In genomic region chr7:142474799-142475198, GRCm38 (mm10) we compare ENCODE assay signal across 11 mouse cellular contexts. TPM values are rescaled to one million over a fixed set of nuclear protein-coding genes. Genes with fewer than 3 reads are reported as not detected.
DNase-seq lines count a peak whose midpoint lies in the region; ATAC-seq and TF ChIP-seq lines count a peak whose summit lies in the region.
"Had no signal": no experiment of that assay in that cellular context is flagged by ENCODE, and none has a peak within 500 bp of the region (broad histone marks: within the 10 kb centered on the region; RNA-seq: fewer than 3 reads in every experiment).

No protein-coding gene starts in this region.

- no peaks in the 10 kb centered on the region for H3K9me3 ChIP-seq in intestine, postnatal 0 days (ENCODE audit: control insufficient read depth)
- H3K9me3 ChIP-seq in stomach, postnatal 0 days (ENCODE audit: control insufficient read depth, low read length) = no peaks in the 10 kb centered on the region
- no peaks in the 10 kb centered on the region for H3K9me3 ChIP-seq in neural tube, embryonic 15.5 days (replicated peaks)
- H3K9me3 ChIP-seq in hindbrain, embryonic 16.5 days (ENCODE audit: control insufficient read depth, low read length) = no peaks in the 10 kb centered on the region
- H3K9me3 ChIP-seq: liver, embryonic 13.5 days; neural tube, embryonic 13.5 days had no signal

- peak overlapping the region; percentile 51 for H3K9ac ChIP-seq in heart, adult 2 months (ENCODE audit: low read depth, low read length)
- H3K9ac ChIP-seq in intestine, postnatal 0 days (ENCODE audit: low read depth, low read length) = peak overlapping the region; percentile 54
- H3K9ac ChIP-seq in stomach, postnatal 0 days (ENCODE audit: low read length) = peak overlapping the region; percentile 82
- no peak overlapping the region for H3K9ac ChIP-seq in neural tube, embryonic 15.5 days (replicated peaks)
- no peak overlapping the region for H3K9ac ChIP-seq in hindbrain, embryonic 16.5 days (ENCODE audit: low read depth, low read length)
- H3K9ac ChIP-seq: liver, embryonic 13.5 days; neural tube, embryonic 13.5 days had no signal

- peak overlapping the region; percentile 55 for H3K4me2 ChIP-seq in intestine, postnatal 0 days (replicated peaks; ENCODE audit: low read depth)
- peak overlapping the region; percentile 60 for H3K4me2 ChIP-seq in stomach, postnatal 0 days (replicated peaks; ENCODE audit: low read depth)
- no peak overlapping the region for H3K4me2 ChIP-seq in neural tube, embryonic 15.5 days
- H3K4me2 ChIP-seq in hindbrain, embryonic 16.5 days (ENCODE audit: low read length) = no peak overlapping the region
- H3K4me2 ChIP-seq: liver, embryonic 13.5 days; neural tube, embryonic 13.5 days had no signal

- intact Hi-C loops in heart, adult 2 months (cut with DNase I) = loop anchor here (5.0 kb wide), 1 partner anchor 32 kb away; the partner anchor contains the start of gene Tnni2

- peak overlapping the region; percentile 80 for H3K27ac ChIP-seq in heart, adult 2 months
- H3K27ac ChIP-seq in intestine, postnatal 0 days (ENCODE audit: low read depth, low read length) = peak overlapping the region; percentile 78; the same call in 1 of the 2 replicates
- peak overlapping the region; percentile 97 for H3K27ac ChIP-seq in stomach, postnatal 0 days (replicated peaks)
- H3K27ac ChIP-seq in neural tube, embryonic 15.5 days (replicated peaks) = no peak overlapping the region
- no peak overlapping the region for H3K27ac ChIP-seq in hindbrain, embryonic 16.5 days (ENCODE audit: low read depth, low read length)
- H3K27ac ChIP-seq: liver, embryonic 13.5 days; neural tube, embryonic 13.5 days had no signal

- WGBS in lung, adult 2 months = 68% methylated on average over 14 of the region's 14 CpGs
- 67% methylated on average over 14 of the region's 14 CpGs for WGBS in heart, adult 2 months
- 61% methylated on average over 13 of the region's 14 CpGs for WGBS in intestine, postnatal 0 days
- 31% methylated on average over 13 of the region's 14 CpGs for WGBS in stomach, postnatal 0 days
- 88% methylated on average over 14 of the region's 14 CpGs for WGBS in neural tube, embryonic 15.5 days
- WGBS in hindbrain, embryonic 16.5 days = 74% methylated on average over 14 of the region's 14 CpGs

- H3K4me1 ChIP-seq in lung, adult 2 months (ENCODE audit: control insufficient read depth, insufficient read depth, low read length) = 0 out of 2 replicates have a peak, but pooled peaks cover 4% of the 10 kb centered on the region
- H3K4me1 ChIP-seq in heart, adult 2 months (ENCODE audit: control insufficient read depth, insufficient read depth, low read length) = peaks cover 23% of the 10 kb centered on the region
- H3K4me1 ChIP-seq in intestine, postnatal 0 days (replicated peaks; ENCODE audit: control insufficient read depth, insufficient read depth, low read length) = no peaks in the 10 kb centered on the region
- peaks cover 8% of the 10 kb centered on the region for H3K4me1 ChIP-seq in stomach, postnatal 0 days (replicated peaks; ENCODE audit: control insufficient read depth, insufficient read depth)
- H3K4me1 ChIP-seq in neural tube, embryonic 15.5 days = peaks cover 15% of the 10 kb centered on the region; the same call in 1 of the 2 replicates
- peaks cover 3% of the 10 kb centered on the region; the same call in 1 of the 2 replicates for H3K4me1 ChIP-seq in hindbrain, embryonic 16.5 days (ENCODE audit: control insufficient read depth, insufficient read depth, low read depth, low read length)
- H3K4me1 ChIP-seq: liver, embryonic 13.5 days had no signal

- DNase-seq in lung, adult 2 months = no peak
- DNase-seq in lung, postnatal 25 days (ENCODE audit: low spot score) = no peak
- DNase-seq in heart, adult 2 months = peak; percentile 74 to 80
- peak; percentile 46 for DNase-seq in stomach, postnatal 0 days (ENCODE audit: low spot score)
- no peak for DNase-seq in adrenal gland, postnatal 36 days
- DNase-seq: liver, embryonic 13.5 days had no signal

- H3K4me3 ChIP-seq in lung, adult 2 months (replicated peaks; ENCODE audit: extremely low read depth, low read depth, low read length) = peak overlapping the region; percentile 28
- H3K4me3 ChIP-seq in heart, adult 2 months = peak overlapping the region; percentile 41
- peak overlapping the region; percentile 32 for H3K4me3 ChIP-seq in intestine, postnatal 0 days (ENCODE audit: low read depth, low read length)
- H3K4me3 ChIP-seq in stomach, postnatal 0 days (ENCODE audit: low read depth, low read length) = peak overlapping the region; percentile 51
- no peak overlapping the region for H3K4me3 ChIP-seq in neural tube, embryonic 15.5 days (replicated peaks)
- H3K4me3 ChIP-seq in hindbrain, embryonic 16.5 days (ENCODE audit: low read length) = no peak overlapping the region
- H3K4me3 ChIP-seq: liver, embryonic 13.5 days; neural tube, embryonic 13.5 days had no signal

- no peaks in the 10 kb centered on the region for H3K27me3 ChIP-seq in heart, adult 2 months (ENCODE audit: control insufficient read depth, insufficient read depth, low read length)
- H3K27me3 ChIP-seq in intestine, postnatal 0 days (replicated peaks; ENCODE audit: control insufficient read depth, insufficient read depth, low read length) = no peaks in the 10 kb centered on the region
- no peaks in the 10 kb centered on the region for H3K27me3 ChIP-seq in stomach, postnatal 0 days (ENCODE audit: control insufficient read depth, insufficient read depth, low read length)
- H3K27me3 ChIP-seq in neural tube, embryonic 15.5 days (replicated peaks) = no peaks in the 10 kb centered on the region
- no peaks in the 10 kb centered on the region for H3K27me3 ChIP-seq in hindbrain, embryonic 16.5 days (replicated peaks; ENCODE audit: control insufficient read depth, insufficient read depth, low read length)
- H3K27me3 ChIP-seq: liver, embryonic 13.5 days; neural tube, embryonic 13.5 days had no signal

- H3K79me2 ChIP-seq in heart, adult 2 months (replicated peaks; ENCODE audit: control insufficient read depth, insufficient read depth, low read length) = no peaks in the 10 kb centered on the region

- TF ChIP-seq EP300 in heart, adult 2 months (IDR thresholded peaks at IDR 0.05; ENCODE audit: insufficient read depth, low read depth, low read length) = no peak
- TF ChIP-seq EP300 in stomach, postnatal 0 days (optimal IDR thresholded peaks at IDR 0.05) = no peak

- ATAC-seq in intestine, postnatal 0 days = peak; percentile 58
- peak; percentile 67 for ATAC-seq in stomach, postnatal 0 days (ENCODE audit: low FRiP score, low TSS enrichment)
- no peak for ATAC-seq in neural tube, embryonic 15.5 days (ENCODE audit: low FRiP score)
- ATAC-seq in hindbrain, embryonic 16.5 days = no peak

- TF ChIP-seq POLR2A in lung, adult 2 months (IDR thresholded peaks at IDR 0.05; ENCODE audit: borderline replicate concordance, extremely low read depth, low read depth, low read length) = no peak
- TF ChIP-seq POLR2A in heart, adult 2 months (IDR thresholded peaks at IDR 0.05; ENCODE audit: insufficient read depth, low read depth, low read length) = no peak; the same call in 1 of the 2 replicates

- no peak for TF ChIP-seq CTCF in lung, adult 2 months (IDR thresholded peaks at IDR 0.05; ENCODE audit: insufficient read depth, low read length)
- no peak for TF ChIP-seq CTCF in heart, adult 2 months (IDR thresholded peaks at IDR 0.05)
- no peak for TF ChIP-seq CTCF in intestine, postnatal 0 days (IDR thresholded peaks at IDR 0.05; ENCODE audit: low read depth)
- no peak for TF ChIP-seq CTCF in stomach, postnatal 0 days (IDR thresholded peaks at IDR 0.05; ENCODE audit: low read depth)

- H3K36me3 ChIP-seq in heart, adult 2 months (ENCODE audit: control insufficient read depth, insufficient read depth, low read length) = no peaks in the 10 kb centered on the region
- no peaks in the 10 kb centered on the region for H3K36me3 ChIP-seq in intestine, postnatal 0 days (ENCODE audit: control insufficient read depth, insufficient read depth)
- no peaks in the 10 kb centered on the region for H3K36me3 ChIP-seq in stomach, postnatal 0 days (ENCODE audit: control insufficient read depth, insufficient read depth, low read length)
- no peaks in the 10 kb centered on the region for H3K36me3 ChIP-seq in neural tube, embryonic 15.5 days
- H3K36me3 ChIP-seq in hindbrain, embryonic 16.5 days (ENCODE audit: control insufficient read depth, insufficient read depth, low read length) = no peaks in the 10 kb centered on the region
- H3K36me3 ChIP-seq: liver, embryonic 13.5 days; neural tube, embryonic 13.5 days had no signal

RNA-seq across cellular contexts. Expression of gene Lsp1, which starts 14.2 kb away (rescaled TPM):
- 131 and 188 TPM in 2 replicates for polyA plus RNA-seq in lung, adult 2 months (2012; rRNA removed)
- total RNA-seq in heart, adult 2 months (2021) = 10 to 100 TPM; 28.4 to 35.0 TPM
- 96.6 and 107 TPM in 2 replicates for polyA plus RNA-seq in heart, adult 2 months (2012; rRNA removed)
- polyA plus RNA-seq in intestine, postnatal 0 days (2015; fragmentation: Nextera tagmentation; extraction: Ambion mirVana) = 55.2 and 61.8 TPM in 2 replicates
- polyA plus RNA-seq in stomach, postnatal 0 days (2015; fragmentation: Nextera tagmentation; extraction: Ambion mirVana) = 107 and 110 TPM in 2 replicates
- 6.9 and 58.6 TPM in 2 replicates for polyA plus RNA-seq in neural tube, embryonic 15.5 days (2015; fragmentation: Nextera tagmentation; extraction: Ambion mirVana)
- total RNA-seq in adrenal gland, postnatal 36 days (2021) = 10 to 100 TPM; 16.8 to 23.1 TPM
- polyA plus RNA-seq in hindbrain, embryonic 16.5 days (2015; fragmentation: Nextera tagmentation; extraction: Ambion mirVana) = 5.5 and 6.0 TPM in 2 replicates

RNA-seq across cellular contexts. Expression of gene Tnnt3, which starts 23.8 kb away (rescaled TPM):
- 4.1 and 64.7 TPM in 2 replicates for polyA plus RNA-seq in lung, adult 2 months (2012; rRNA removed)
- total RNA-seq in heart, adult 2 months (2021) = 1 to 10 TPM; 1.1 to 1.3 TPM
- 1.8 TPM in 1 of 2 replicates, not detected in the other for polyA plus RNA-seq in heart, adult 2 months (2012; rRNA removed)
- polyA plus RNA-seq in intestine, postnatal 0 days (2015; fragmentation: Nextera tagmentation; extraction: Ambion mirVana) = 3.0 TPM in 2 replicates
- polyA plus RNA-seq in stomach, postnatal 0 days (2015; fragmentation: Nextera tagmentation; extraction: Ambion mirVana) = 8.0 and 11.7 TPM in 2 replicates
- polyA plus RNA-seq in neural tube, embryonic 15.5 days (2015; fragmentation: Nextera tagmentation; extraction: Ambion mirVana) = 14.9 and 26.9 TPM in 2 replicates
- total RNA-seq in adrenal gland, postnatal 36 days (2021) = 1 to 10 TPM in 1 of 2 experiments, under 1 TPM in 1; 0.40 to 1.2 TPM
- 3.1 and 25.7 TPM in 2 replicates for polyA plus RNA-seq in hindbrain, embryonic 16.5 days (2015; fragmentation: Nextera tagmentation; extraction: Ambion mirVana)
- total RNA-seq: granulocyte monocyte progenitor cell, adult 5-6 weeks had no signal

RNA-seq across cellular contexts. Expression of gene Tnni2, which starts 33.2 kb away (rescaled TPM):
- polyA plus RNA-seq in lung, adult 2 months (2012; rRNA removed) = 3.1 and 223 TPM in 2 replicates
- 1 to 10 TPM; 2.7 to 3.0 TPM for total RNA-seq in heart, adult 2 months (2021)
- polyA plus RNA-seq in heart, adult 2 months (2012; rRNA removed) = 5.9 and 7.5 TPM in 2 replicates
- 1.9 and 2.4 TPM in 2 replicates for polyA plus RNA-seq in intestine, postnatal 0 days (2015; fragmentation: Nextera tagmentation; extraction: Ambion mirVana)
- polyA plus RNA-seq in stomach, postnatal 0 days (2015; fragmentation: Nextera tagmentation; extraction: Ambion mirVana) = 19.1 and 19.6 TPM in 2 replicates
- 16.4 and 24.8 TPM in 2 replicates for polyA plus RNA-seq in neural tube, embryonic 15.5 days (2015; fragmentation: Nextera tagmentation; extraction: Ambion mirVana)
- under 1 TPM; 0.50 to 0.89 TPM for total RNA-seq in adrenal gland, postnatal 36 days (2021)
- 2.0 and 22.5 TPM in 2 replicates for polyA plus RNA-seq in hindbrain, embryonic 16.5 days (2015; fragmentation: Nextera tagmentation; extraction: Ambion mirVana)

RNA-seq across cellular contexts. Expression of gene Syt8, which starts 40.1 kb away (rescaled TPM):
- 0.19 and 8.6 TPM in 2 replicates for polyA plus RNA-seq in lung, adult 2 months (2012; rRNA removed)
- not detected for total RNA-seq in heart, adult 2 months (2021)
- polyA plus RNA-seq in heart, adult 2 months (2012; rRNA removed) = not detected in 2 replicates
- polyA plus RNA-seq in intestine, postnatal 0 days (2015; fragmentation: Nextera tagmentation; extraction: Ambion mirVana) = 0.60 and 1.3 TPM in 2 replicates
- 70.7 and 78.9 TPM in 2 replicates for polyA plus RNA-seq in stomach, postnatal 0 days (2015; fragmentation: Nextera tagmentation; extraction: Ambion mirVana)
- polyA plus RNA-seq in neural tube, embryonic 15.5 days (2015; fragmentation: Nextera tagmentation; extraction: Ambion mirVana) = 0.14 TPM in 1 of 2 replicates, not detected in the other
- not detected for total RNA-seq in adrenal gland, postnatal 36 days (2021)
- polyA plus RNA-seq in hindbrain, embryonic 16.5 days (2015; fragmentation: Nextera tagmentation; extraction: Ambion mirVana) = not detected in 2 replicates
- total RNA-seq: granulocyte monocyte progenitor cell, adult 5-6 weeks had no signal
- polyA plus RNA-seq: liver, embryonic 13.5 days; neural tube, embryonic 13.5 days had no signal

RNA-seq across cellular contexts. Expression of gene Mrpl23, which starts 57.7 kb away (rescaled TPM):
- 8.0 and 10.3 TPM in 2 replicates for polyA plus RNA-seq in lung, adult 2 months (2012; rRNA removed)
- 1 to 10 TPM in 1 of 2 experiments, under 1 TPM in 1; 0.89 to 2.1 TPM for total RNA-seq in heart, adult 2 months (2021)
- polyA plus RNA-seq in heart, adult 2 months (2012; rRNA removed) = 12.8 and 18.0 TPM in 2 replicates
- polyA plus RNA-seq in intestine, postnatal 0 days (2015; fragmentation: Nextera tagmentation; extraction: Ambion mirVana) = 26.7 and 33.0 TPM in 2 replicates
- 17.7 and 19.4 TPM in 2 replicates for polyA plus RNA-seq in stomach, postnatal 0 days (2015; fragmentation: Nextera tagmentation; extraction: Ambion mirVana)
- polyA plus RNA-seq in neural tube, embryonic 15.5 days (2015; fragmentation: Nextera tagmentation; extraction: Ambion mirVana) = 21.0 and 27.9 TPM in 2 replicates
- 1 to 10 TPM; 6.2 to 8.1 TPM for total RNA-seq in adrenal gland, postnatal 36 days (2021)
- 22.3 and 26.2 TPM in 2 replicates for polyA plus RNA-seq in hindbrain, embryonic 16.5 days (2015; fragmentation: Nextera tagmentation; extraction: Ambion mirVana)

Comparison
In these comparisons a context has a peak if more than half of its experiments do, and no peak if none do; other contexts are left out.
1. DNase-seq: peak in heart, adult 2 months (2 of 2) and stomach, postnatal 0 days (single experiment); none in lung, adult 2 months (single experiment), lung, postnatal 25 days (single experiment) and adrenal gland, postnatal 36 days (0 of 2).
2. H3K4me3 ChIP-seq: peak in lung, adult 2 months (single experiment), heart, adult 2 months (single experiment), intestine, postnatal 0 days (single experiment) and stomach, postnatal 0 days (single experiment); none in neural tube, embryonic 15.5 days (single experiment) and hindbrain, embryonic 16.5 days (single experiment).
3. H3K27ac ChIP-seq: peak in heart, adult 2 months (single experiment), intestine, postnatal 0 days (single experiment) and stomach, postnatal 0 days (single experiment); none in neural tube, embryonic 15.5 days (single experiment) and hindbrain, embryonic 16.5 days (single experiment).
4. H3K9ac ChIP-seq: peak in heart, adult 2 months (single experiment), intestine, postnatal 0 days (single experiment) and stomach, postnatal 0 days (single experiment); none in neural tube, embryonic 15.5 days (single experiment) and hindbrain, embryonic 16.5 days (single experiment).
5. ATAC-seq: peak in intestine, postnatal 0 days (single experiment) and stomach, postnatal 0 days (single experiment); none in neural tube, embryonic 15.5 days (single experiment) and hindbrain, embryonic 16.5 days (single experiment).
6. H3K4me2 ChIP-seq: peak in intestine, postnatal 0 days (single experiment) and stomach, postnatal 0 days (single experiment); none in neural tube, embryonic 15.5 days (single experiment) and hindbrain, embryonic 16.5 days (single experiment).